Mouse (Mus musculus): ENCODE data around the gene Pygo2.

DNA sequence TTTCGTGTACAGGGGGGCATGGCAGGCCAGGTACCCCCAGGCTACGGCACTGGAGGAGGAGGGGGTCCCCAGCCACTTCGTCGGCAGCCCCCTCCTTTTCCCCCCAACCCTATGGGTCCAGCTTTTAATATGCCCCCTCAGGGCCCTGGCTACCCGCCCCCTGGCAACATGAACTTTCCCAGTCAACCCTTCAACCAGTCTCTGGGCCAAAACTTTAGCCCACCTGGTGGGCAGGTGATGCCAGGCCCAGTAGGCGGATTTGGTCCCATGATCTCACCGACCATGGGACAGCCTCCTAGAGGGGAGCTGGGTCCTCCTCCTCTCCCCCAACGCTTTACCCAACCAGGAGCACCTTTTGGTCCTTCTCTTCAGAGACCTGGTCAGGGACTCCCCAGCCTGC lies 2.6 kb downstream of the Pygo2 start:
- no peak for TF ChIP-seq POLR2A (IDR thresholded peaks at IDR 0.05; ENCODE audit: insufficient read depth, low read depth, low read length)
- TF ChIP-seq CTCF (IDR thresholded peaks at IDR 0.05; ENCODE audit: insufficient read depth, low read depth, low read length) = no peak
